Mouse (Mus musculus) lung, adult 2 months (tissue): ENCODE measurements around the gene Cideb.

Source experiments
- CTCF ChIP-seq: fragments of 200-500 bp; IDR thresholded peaks from 2 replicates; pipeline ENCODE4 v1.5.1; 2011; ENCODE audit warnings: mild to moderate bottlenecking, low read length, control low read depth; ENCODE audit not compliant: insufficient read depth
- POLR2A ChIP-seq: fragments of 200-500 bp; IDR thresholded peaks from 2 replicates; pipeline ENCODE4 v1.6.1; 2011; ENCODE audit warnings: low read depth, mild to moderate bottlenecking, control low read depth, low read length, borderline replicate concordance; ENCODE audit errors: extremely low read depth

- TF ChIP-seq POLR2A = no peak
- no peak for TF ChIP-seq CTCF
Measured at GRCm38 (mm10) chr14:55716271-55716670, 42.0 kb downstream of the Cideb start.
